Mouse (Mus musculus) embryonic facial prominence, embryonic 11.5 days (tissue): ENCODE results near the gene Sgta. TPM values are rescaled to one million over a fixed set of nuclear protein-coding genes. Genes with fewer than 3 reads are reported as not detected.

Source experiments
- ATAC-seq: fragments of 200-750 bp; cut with Nextera tagmentation; replicated peaks from 2 replicates; pipeline ENCODE4 v1.8.0; 2017; ENCODE audit warnings: low read depth; ENCODE audit not compliant: insufficient number of reproducible peaks, low FRiP score, low TSS enrichment
- DNase-seq: peaks from one replicate; pipeline ENCODE4 v3.0.0-alpha.2; 2015; ENCODE audit warnings: low spot score
- H3K27ac ChIP-seq: fragments of 300-500 bp; sonication (generic); replicated peaks from 2 replicates; pipeline ENCODE4 v1.5.1; 2014; ENCODE audit warnings: mild to moderate bottlenecking, low read depth, low read length, control low read depth
- H3K27me3 ChIP-seq: fragments of 300-500 bp; sonication (generic); 2 replicates; pipeline ENCODE4 v1.6.1; 2014; ENCODE audit warnings: mild to moderate bottlenecking, low read length, moderate library complexity, mixed read lengths; ENCODE audit not compliant: control insufficient read depth, insufficient read depth
- H3K36me3 ChIP-seq: fragments of 300-500 bp; sonication (generic); replicated peaks from 2 replicates; pipeline ENCODE4 v1.6.1; 2014; ENCODE audit warnings: low read depth, mild to moderate bottlenecking, low read length, moderate library complexity, mixed read lengths; ENCODE audit not compliant: control insufficient read depth, insufficient read depth
- H3K4me1 ChIP-seq: fragments of 300-500 bp; sonication (generic); 2 replicates; pipeline ENCODE4 v1.6.1; 2014; ENCODE audit warnings: low read length, mixed read lengths; ENCODE audit not compliant: control insufficient read depth, insufficient read depth
- H3K4me2 ChIP-seq: fragments of 300-500 bp; sonication (generic); 2 replicates; pipeline ENCODE4 v1.6.1; 2014; ENCODE audit warnings: low read depth, mild to moderate bottlenecking, control low read depth, low read length, moderate library complexity
- H3K4me3 ChIP-seq: fragments of 300-500 bp; sonication (generic); 2 replicates; pipeline ENCODE4 v1.5.1; 2014; ENCODE audit warnings: low read depth, low read length, control low read depth
- H3K9ac ChIP-seq: fragments of 300-500 bp; sonication (generic); replicated peaks from 2 replicates; pipeline ENCODE4 v1.6.1; 2014; ENCODE audit warnings: mild to moderate bottlenecking, control low read depth, low read length
- H3K9me3 ChIP-seq: fragments of 300-500 bp; sonication (generic); replicated peaks from 2 replicates; pipeline ENCODE4 v1.6.1; 2016; ENCODE audit warnings: mild to moderate bottlenecking, low read length, inconsistent platforms, mixed read lengths; ENCODE audit not compliant: control insufficient read depth
- WGBS: fragments of 180-500 bp; shearing (Covaris S2); extraction: QIAGEN DNeasy Blood & Tissue Kit; methylation state at CpG from one replicate; pipeline ENCODE4 v1.1.7; 2014; 5-methylcytosine and 5-hydroxymethylcytosine counted together
- polyA plus RNA-seq: library from polyadenylated mRNA; unstranded; fragments of >200 nt; fragmentation: Nextera tagmentation; extraction: Ambion mirVana; gene quantifications from 2 replicates; pipeline ENCODE4 v1.2.1, GENCODE M21; 2014

Gene Sgta
- polyA plus RNA-seq, 1 experiment from 2014 or later = 193 TPM

DNA sequence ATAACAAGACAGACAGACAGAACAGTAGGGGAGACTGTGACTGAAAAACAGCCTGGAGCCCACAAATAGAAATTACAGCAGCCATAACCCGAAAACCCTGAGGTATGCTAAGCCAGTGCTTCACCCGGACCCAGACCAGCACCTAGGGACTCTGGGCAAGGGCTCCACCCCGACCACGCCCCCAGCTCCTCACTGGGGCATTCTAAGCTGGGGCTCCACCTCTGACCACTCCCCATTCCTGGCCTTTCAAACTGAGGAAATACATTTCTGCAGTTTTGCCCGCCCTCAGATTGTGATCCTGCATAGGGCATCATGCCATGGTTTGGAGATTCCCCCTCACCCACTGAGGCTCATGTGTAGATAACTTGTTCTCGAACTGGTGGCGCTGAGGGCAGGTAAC lies 52.7 kb downstream of the Sgta start:
- H3K36me3 ChIP-seq = no peaks in the 10 kb centered on the region
- no peaks in the 10 kb centered on the region for H3K9me3 ChIP-seq
- no peak overlapping the region for H3K27ac ChIP-seq
- H3K4me3 ChIP-seq = no peak overlapping the region
- no peak overlapping the region for H3K4me2 ChIP-seq
- H3K9ac ChIP-seq = no peak overlapping the region
- H3K27me3 ChIP-seq = no peaks in the 10 kb centered on the region
- WGBS = 33% methylated on average over 7 of the region's 7 CpGs
- DNase-seq (no peak), ATAC-seq (no peak)
- H3K4me1 ChIP-seq = no peaks in the 10 kb centered on the region

DNA sequence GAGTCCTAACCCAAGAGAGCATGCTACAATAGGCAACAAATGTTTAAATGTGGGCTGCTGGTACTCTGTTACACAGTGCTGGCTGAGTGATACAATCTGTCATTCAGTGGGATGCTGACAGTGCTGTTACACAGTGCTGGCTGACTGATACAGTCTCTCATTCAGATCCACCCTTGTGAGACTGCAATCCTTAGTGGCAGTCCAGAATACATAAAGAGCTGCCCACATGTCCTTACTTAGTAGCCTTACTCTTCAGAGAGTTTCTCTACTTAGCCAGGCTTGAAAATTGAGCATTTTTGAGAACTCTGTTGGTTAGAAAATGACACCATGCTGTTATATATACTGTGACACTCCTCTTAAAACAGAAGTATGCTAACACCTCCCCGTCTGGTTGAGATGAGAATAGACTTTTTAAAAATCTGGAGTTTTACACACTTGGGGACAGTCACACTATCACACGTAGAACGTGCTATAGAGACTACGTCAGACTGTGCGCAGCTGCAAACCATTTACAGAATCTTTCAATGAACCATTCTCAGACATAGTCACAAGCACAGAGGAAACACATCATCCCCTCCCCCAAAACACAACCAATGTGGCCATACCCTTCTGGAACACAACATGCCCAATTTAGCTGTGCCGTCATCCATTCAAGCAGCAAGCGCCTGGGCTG lies 53.8 kb downstream of the Sgta start:
- DNase-seq (no peak), ATAC-seq (no peak)
- Histone ChIP-seq H3K9me3 (no peaks in the 10 kb centered on the region), H3K27me3 (no peaks in the 10 kb centered on the region), H3K36me3 (no peaks in the 10 kb centered on the region), H3K27ac (no peak overlapping the region), H3K4me2 (no peak overlapping the region), H3K4me3 (no peak overlapping the region), H3K4me1 (no peaks in the 10 kb centered on the region), H3K9ac (no peak overlapping the region)
- 88% methylated on average over 7 of the region's 7 CpGs for WGBS

DNA sequence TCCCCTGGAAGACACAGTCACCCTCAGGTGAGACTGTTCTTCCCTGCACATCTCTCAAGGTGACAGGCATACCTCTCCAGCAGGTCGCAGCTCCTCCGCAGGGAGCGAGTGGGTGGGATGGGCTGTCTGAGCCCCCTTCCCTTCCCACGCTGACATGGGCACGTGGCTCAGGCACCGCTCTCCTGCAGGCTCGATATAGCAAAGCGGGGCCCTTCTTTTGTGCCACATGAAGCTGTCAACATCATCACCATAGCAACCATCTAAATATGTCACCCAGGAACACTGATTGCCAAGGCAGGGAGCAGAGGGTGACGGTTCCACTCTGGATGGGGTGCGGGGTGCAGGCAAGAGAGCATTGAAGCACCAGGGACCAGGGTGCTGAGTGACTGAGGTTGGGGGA lies 58.8 kb downstream of the Sgta start:
- no peak overlapping the region for H3K4me3 ChIP-seq
- H3K4me2 ChIP-seq = no peak overlapping the region
- no peaks in the 10 kb centered on the region for H3K4me1 ChIP-seq
- ATAC-seq = no peak
- WGBS = 66% methylated on average over 10 of the region's 10 CpGs
- no peaks in the 10 kb centered on the region for H3K9me3 ChIP-seq
- no peak overlapping the region for H3K27ac ChIP-seq
- H3K9ac ChIP-seq = no peak overlapping the region
- DNase-seq = no peak
- H3K27me3 ChIP-seq = no peaks in the 10 kb centered on the region
- H3K36me3 ChIP-seq = no peaks in the 10 kb centered on the region

DNA sequence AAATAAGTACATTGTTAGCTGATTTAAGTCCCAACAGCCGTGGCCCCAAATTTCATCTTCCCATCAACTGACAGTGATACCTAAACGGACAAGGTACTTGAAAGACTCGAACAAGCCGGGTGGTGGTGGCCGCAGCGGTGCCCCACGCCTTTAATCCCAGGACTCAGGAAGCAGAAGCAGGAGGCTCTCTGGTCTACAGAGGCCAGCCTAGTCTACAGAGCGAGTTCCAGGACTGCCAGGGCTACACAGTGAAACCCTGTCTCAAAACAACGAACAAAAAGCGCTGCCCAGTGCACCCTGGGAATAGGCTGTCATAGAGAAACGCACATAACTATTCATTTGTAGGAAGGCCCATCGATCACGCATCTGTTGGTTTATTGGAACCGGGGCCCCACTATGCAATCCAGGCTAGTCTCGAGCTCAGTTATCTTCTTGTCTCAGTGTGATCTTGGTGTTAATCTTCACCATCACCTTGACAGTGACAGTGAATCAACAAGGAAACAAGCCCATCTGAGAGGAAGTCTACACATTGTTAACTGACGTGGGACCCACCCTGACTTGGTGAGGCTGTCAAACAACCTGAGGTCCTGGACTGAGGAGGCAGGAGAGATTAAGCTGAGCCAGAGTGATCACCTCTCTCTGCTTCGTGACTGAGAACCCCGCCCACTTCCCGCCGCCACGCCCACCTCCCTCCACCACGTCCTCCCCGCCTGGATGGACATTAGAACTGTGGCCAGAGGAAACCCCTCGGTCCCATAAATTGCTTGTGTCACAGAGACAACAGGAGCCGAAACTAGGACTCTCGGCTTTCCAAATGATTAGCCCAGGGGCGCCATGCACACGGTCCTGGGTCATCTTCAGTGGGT lies 59.6 kb downstream of the Sgta start:
- Histone ChIP-seq H3K4me2 (no peak overlapping the region), H3K27me3 (no peaks in the 10 kb centered on the region), H3K4me3 (no peak overlapping the region), H3K9me3 (no peaks in the 10 kb centered on the region), H3K27ac (no peak overlapping the region), H3K9ac (no peak overlapping the region), H3K36me3 (no peaks in the 10 kb centered on the region), H3K4me1 (no peaks in the 10 kb centered on the region)
- ATAC-seq (no peak), DNase-seq (no peak)
- WGBS = 52% methylated on average over 28 of the region's 28 CpGs

DNA sequence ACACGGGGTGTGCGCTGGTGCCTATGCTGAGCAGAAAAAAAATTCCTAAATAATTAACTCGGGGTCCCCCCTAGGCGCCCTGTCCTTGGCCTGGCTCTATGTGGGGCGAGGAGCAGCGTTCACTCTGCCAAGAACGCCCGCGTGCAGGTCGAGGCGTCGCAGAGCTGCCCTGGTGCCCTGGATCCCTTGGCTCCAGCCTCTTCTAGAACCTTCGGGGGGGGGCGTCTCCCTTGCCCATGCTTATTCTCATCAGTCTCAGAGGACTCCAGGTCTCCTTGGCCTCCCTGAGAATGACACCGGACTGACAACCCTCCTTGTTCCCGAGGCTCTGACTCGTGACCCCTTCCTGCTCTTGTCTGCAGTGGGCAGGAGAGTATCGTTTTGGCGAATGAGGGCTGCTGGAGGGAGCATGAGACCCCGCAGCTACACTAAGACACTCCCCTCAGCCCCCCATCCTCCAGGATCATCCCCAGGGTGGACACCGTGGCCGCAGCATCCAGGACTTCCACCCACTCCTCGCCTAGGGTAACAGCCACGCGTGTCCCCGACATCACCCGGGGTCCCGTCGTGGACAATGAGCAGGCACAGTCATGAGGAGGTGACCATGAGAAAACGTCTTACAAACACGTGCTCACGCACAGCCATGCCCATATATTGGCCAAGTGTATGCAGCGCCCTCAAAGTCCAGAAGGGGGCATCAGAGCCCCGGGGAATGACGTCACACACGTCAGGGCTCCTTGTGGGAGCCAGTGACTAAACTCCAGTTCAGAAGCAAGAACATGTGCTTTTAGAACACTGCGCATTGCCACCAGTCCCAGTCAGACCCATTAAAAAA lies 60.4 kb downstream of the Sgta start:
- WGBS = 32% methylated on average over 37 of the region's 37 CpGs
- no peak overlapping the region for H3K4me2 ChIP-seq

DNA sequence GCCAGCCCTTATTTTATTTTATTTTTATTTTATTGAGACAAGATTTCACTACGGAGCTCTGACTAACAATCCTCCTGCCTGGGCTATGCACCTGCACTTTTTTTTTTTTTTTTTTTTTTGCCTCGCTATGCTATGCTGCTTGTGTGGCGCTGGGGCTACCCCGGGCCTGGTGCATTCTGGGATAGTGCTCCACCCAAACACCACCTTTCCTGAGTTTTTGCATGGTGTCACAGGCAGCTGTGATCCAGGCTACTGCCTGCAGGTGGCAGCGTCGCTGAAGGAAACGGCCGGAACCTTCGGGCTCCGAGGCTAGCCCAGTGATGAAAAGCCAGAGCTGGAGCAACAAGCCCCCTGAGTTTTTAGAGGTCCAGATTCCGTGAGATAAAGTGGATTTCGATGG lies 61.2 kb downstream of the Sgta start:
- 17% methylated on average over 12 of the region's 12 CpGs for WGBS

More for the DNA sequence above, 60.4 kb downstream of the Sgta start:
- H3K27me3 ChIP-seq = no peaks in the 10 kb centered on the region
- DNase-seq (peak; percentile 89), ATAC-seq (peak; percentile 54)
- no peaks in the 10 kb centered on the region for H3K9me3 ChIP-seq
- H3K36me3 ChIP-seq = no peaks in the 10 kb centered on the region
- no peaks in the 10 kb centered on the region for H3K4me1 ChIP-seq
- H3K27ac ChIP-seq = no peak overlapping the region
- H3K4me3 ChIP-seq = no peak overlapping the region
- H3K9ac ChIP-seq = no peak overlapping the region

DNA sequence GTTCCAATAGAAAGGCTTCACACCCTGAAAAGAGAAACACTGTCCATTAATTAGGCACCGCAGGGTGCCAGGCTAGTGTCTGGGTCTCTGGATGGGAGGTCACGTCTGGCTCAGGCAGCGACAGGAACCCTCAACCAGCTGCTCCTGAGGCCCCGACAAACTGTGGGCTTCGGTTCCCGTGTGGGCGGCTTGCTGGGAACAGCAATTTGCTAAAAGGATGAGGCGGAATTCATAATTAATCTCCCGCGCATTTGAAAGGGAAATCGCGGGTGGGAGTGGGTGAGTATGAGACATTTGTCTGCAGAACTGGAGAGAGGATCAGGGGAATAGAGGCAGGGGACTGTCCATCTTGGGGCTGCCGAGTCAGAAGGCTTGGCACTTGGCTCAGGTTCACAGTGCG lies 62.0 kb downstream of the Sgta start:
- no peak overlapping the region for H3K27ac ChIP-seq

More for the DNA sequence above, 61.2 kb downstream of the Sgta start:
- H3K4me2 ChIP-seq = no peak overlapping the region
- ATAC-seq = no peak
- no peaks in the 10 kb centered on the region for H3K9me3 ChIP-seq
- H3K4me3 ChIP-seq = no peak overlapping the region
- H3K4me1 ChIP-seq = no peaks in the 10 kb centered on the region
- DNase-seq = peak; percentile 76
- no peak overlapping the region for H3K9ac ChIP-seq
- H3K36me3 ChIP-seq = no peaks in the 10 kb centered on the region
- H3K27ac ChIP-seq = no peak overlapping the region
- no peaks in the 10 kb centered on the region for H3K27me3 ChIP-seq

More for the DNA sequence above, 62.0 kb downstream of the Sgta start:
- no peak overlapping the region for H3K4me2 ChIP-seq
- no peaks in the 10 kb centered on the region for H3K27me3 ChIP-seq
- H3K9me3 ChIP-seq = no peaks in the 10 kb centered on the region
- ATAC-seq (no peak), DNase-seq (no peak)
- no peaks in the 10 kb centered on the region for H3K36me3 ChIP-seq
- 45% methylated on average over 14 of the region's 14 CpGs for WGBS
- no peak overlapping the region for H3K4me3 ChIP-seq
- H3K9ac ChIP-seq = no peak overlapping the region
- H3K4me1 ChIP-seq = no peaks in the 10 kb centered on the region
